Mouse (Mus musculus): ENCODE results near the gene Gm17571.

Gm17571 gene

GRCm38 (mm10) chr9:13457774-13458173, 11.2 kb upstream of the Gm17571 start:
- in situ Hi-C loops (cut with MboI, MseI) = loop anchor here (25.0 kb wide), 1 partner anchor 920 kb away; no protein-coding TSS in a partner anchor

- in situ Hi-C loops (cut with MboI, MseI) = loop anchor here (25.0 kb wide), 1 partner anchor 918 kb away; no protein-coding TSS in a partner anchor
Measured at GRCm38 (mm10) chr9:13455231-13455630, 8.7 kb upstream of the Gm17571 start.

- in situ Hi-C loops (cut with MboI, MseI) = loop anchor here (25.0 kb wide), 1 partner anchor 917 kb away; no protein-coding TSS in a partner anchor
Measured at GRCm38 (mm10) chr9:13454651-13455123, 8.1 kb upstream of the Gm17571 start.

- in situ Hi-C loops (cut with MboI, MseI) = loop anchor here (10.0 to 25.0 kb wide), 2 partner anchors 1464 to 1826 kb away; partner anchors contain the start of genes Izumo1r and Med17
Measured at GRCm38 (mm10) chr9:13448716-13449115, 2.2 kb upstream of the Gm17571 start.

- in situ Hi-C loops (cut with MboI, MseI) = loop anchor here (10.0 to 25.0 kb wide), 2 partner anchors 1466 to 1829 kb away; partner anchors contain the start of genes Izumo1r and Med17
Measured at GRCm38 (mm10) chr9:13446236-13446635, 317 bp downstream of the Gm17571 start.

GRCm38 (mm10) chr9:13443484-13444211, 2.9 kb downstream of the Gm17571 start:
- in situ Hi-C loops (cut with MboI, MseI) = loop anchor here (10.0 to 25.0 kb wide), 2 partner anchors 1469 to 1831 kb away; partner anchors contain the start of genes Izumo1r and Med17

GRCm38 (mm10) chr9:13442012-13442735, 4.4 kb downstream of the Gm17571 start:
- in situ Hi-C loops (cut with MboI, MseI) = loop anchor here (10.0 to 25.0 kb wide), 2 partner anchors 1470 to 1833 kb away; partner anchors contain the start of genes Izumo1r and Med17

GRCm38 (mm10) chr9:13440911-13441310, 5.6 kb downstream of the Gm17571 start:
- in situ Hi-C loops (cut with MboI, MseI) = loop anchor here (10.0 to 25.0 kb wide), 2 partner anchors 1471 to 1834 kb away; partner anchors contain the start of genes Izumo1r and Med17

GRCm38 (mm10) chr9:13433501-13434090, 13.0 kb downstream of the Gm17571 start:
- in situ Hi-C loops (cut with MboI, MseI) = loop anchor here (25.0 kb wide), 1 partner anchor 1479 kb away; the partner anchor contains the start of gene Izumo1r

- in situ Hi-C loops (cut with MboI, MseI) = loop anchor here (25.0 kb wide), 1 partner anchor 1481 kb away; the partner anchor contains the start of gene Izumo1r
Measured at GRCm38 (mm10) chr9:13431646-13432045, 14.9 kb downstream of the Gm17571 start.

- in situ Hi-C loops (cut with MboI, MseI) = loop anchor here (25.0 kb wide), 1 partner anchor 1482 kb away; the partner anchor contains the start of gene Izumo1r
Measured at GRCm38 (mm10) chr9:13430744-13431143, 15.8 kb downstream of the Gm17571 start.

GRCm38 (mm10) chr9:13430302-13430701, 16.3 kb downstream of the Gm17571 start:
- in situ Hi-C loops (cut with MboI, MseI) = loop anchor here (25.0 kb wide), 1 partner anchor 1482 kb away; the partner anchor contains the start of gene Izumo1r

- in situ Hi-C loops (cut with MboI, MseI) = loop anchor here (10.0 to 25.0 kb wide), 3 partner anchors 125 to 1483 kb away; partner anchors contain the start of genes Cwc15, Izumo1r and Kdm4d
Measured at GRCm38 (mm10) chr9:13429477-13430125, 17.0 kb downstream of the Gm17571 start.

- in situ Hi-C loops (cut with MboI, MseI) = loop anchor here (10.0 to 25.0 kb wide), 3 partner anchors 120 to 1487 kb away; partner anchors contain the start of genes Cwc15, Izumo1r and Kdm4d
Measured at GRCm38 (mm10) chr9:13425031-13425940, 21.3 kb downstream of the Gm17571 start.

GRCm38 (mm10) chr9:13414230-13414766, 32.3 kb downstream of the Gm17571 start:
- in situ Hi-C loops (cut with MboI, MseI) = loop anchor here (10.0 kb wide), 1 partner anchor 169 kb away; the partner anchor contains the start of genes Ccdc82 and Jrkl
